Mouse (Mus musculus): ENCODE data around the gene Acap2. TPM values are rescaled to one million over a fixed set of nuclear protein-coding genes. Genes with fewer than 3 reads are reported as not detected.
A peak's percentile ranks its signal among the peaks of the same experiment; 100 is the strongest.

Gene Acap2
- polyA plus RNA-seq, 1 experiment from 2014 or later = 11.3 TPM

DNA sequence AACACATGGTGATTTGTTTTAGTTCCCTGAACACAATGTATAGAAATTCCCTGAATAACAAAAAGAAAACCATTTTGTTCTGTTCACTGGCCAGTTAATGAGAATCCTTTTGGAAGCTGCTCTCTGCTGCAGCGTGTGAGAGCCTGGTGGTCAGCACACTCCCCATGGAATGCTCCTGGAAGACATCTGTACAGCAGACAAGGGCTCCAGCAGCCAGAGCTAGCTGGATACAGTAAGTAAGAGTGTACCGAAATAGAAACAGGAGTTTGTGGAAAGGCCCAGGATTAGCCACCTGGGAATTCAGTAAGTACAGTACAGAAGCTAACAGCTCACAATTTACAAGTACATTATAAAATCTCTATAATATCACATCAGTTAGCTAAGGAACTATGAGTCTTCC, 99.7 kb downstream of the Acap2 start:
- Histone ChIP-seq H3K27me3 (replicated peaks) (no peaks in the 10 kb centered on the region), H3K27ac (no peak overlapping the region), H3K4me3 (no peak overlapping the region), H3K36me3 (replicated peaks) (peaks cover 22% of the 10 kb centered on the region; the same call in 1 of the 2 replicates), H3K9ac (no peak overlapping the region), H3K4me2 (no peak overlapping the region), H3K4me1 (no peaks in the 10 kb centered on the region), H3K9me3 (no peaks in the 10 kb centered on the region)
- no peak for ATAC-seq (replicated peaks)
- 73% methylated on average over 2 of the region's 2 CpGs for WGBS

GRCm38 (mm10) chr16:31099906-31100305, 101.1 kb downstream of the Acap2 start:
- Histone ChIP-seq H3K27ac (no peak overlapping the region), H3K27me3 (replicated peaks) (no peaks in the 10 kb centered on the region), H3K36me3 (replicated peaks) (peaks cover 22% of the 10 kb centered on the region; the same call in 1 of the 2 replicates), H3K9ac (no peak overlapping the region), H3K4me2 (no peak overlapping the region), H3K4me1 (no peaks in the 10 kb centered on the region), H3K4me3 (no peak overlapping the region), H3K9me3 (no peaks in the 10 kb centered on the region)
- 86% methylated on average over 1 of the region's 1 CpGs for WGBS
- ATAC-seq (replicated peaks) = no peak

DNA sequence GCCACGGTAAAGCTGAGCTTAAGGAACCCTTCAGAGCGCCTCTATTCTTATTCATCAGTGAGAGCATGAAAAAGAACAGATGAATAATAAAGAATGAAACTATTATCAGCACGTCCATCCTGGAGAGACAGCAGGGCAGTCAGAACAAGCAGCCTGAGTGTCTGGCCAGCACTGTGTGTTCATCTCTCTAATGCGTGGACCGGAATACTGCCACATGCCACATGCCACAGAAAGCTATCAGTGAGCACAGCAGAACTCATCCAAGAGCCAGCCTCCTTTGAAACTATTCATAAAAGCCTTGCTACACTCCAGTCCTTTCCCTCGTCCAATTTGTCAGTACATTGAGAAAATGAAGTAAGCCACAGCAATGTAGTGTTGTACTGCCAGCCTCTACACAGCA, 107.0 kb downstream of the Acap2 start:
- Histone ChIP-seq H3K4me3 (no peak overlapping the region), H3K27ac (no peak overlapping the region), H3K9ac (no peak overlapping the region), H3K27me3 (replicated peaks) (no peaks in the 10 kb centered on the region), H3K4me1 (no peaks in the 10 kb centered on the region), H3K4me2 (no peak overlapping the region), H3K9me3 (no peaks in the 10 kb centered on the region), H3K36me3 (replicated peaks) (0 out of 2 replicates have a peak, but pooled peaks cover under 1% of the 10 kb centered on the region)
- WGBS = 43% methylated on average over 6 of the region's 6 CpGs
- ATAC-seq (replicated peaks) = no peak

DNA sequence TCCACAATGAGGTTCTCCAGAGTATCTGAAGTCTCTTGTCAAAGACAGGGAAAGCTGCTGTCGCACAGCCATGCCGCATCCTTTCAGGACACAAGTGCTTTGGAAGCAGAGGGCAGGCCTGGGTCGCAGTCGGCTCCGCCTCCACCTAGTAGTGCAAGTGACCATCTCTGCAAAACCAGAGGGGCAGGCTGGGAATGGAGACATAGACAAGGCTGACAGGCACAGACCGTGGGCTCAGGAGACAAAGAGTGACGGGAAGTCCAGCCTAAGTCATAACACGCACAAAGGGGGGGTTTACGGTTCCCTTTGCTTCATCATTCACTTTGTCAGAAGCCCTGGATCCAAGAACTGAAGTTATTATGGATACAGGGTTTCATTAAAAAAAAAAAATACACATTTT, 107.9 kb downstream of the Acap2 start:
- H3K4me3 ChIP-seq = no peak overlapping the region
- 32% methylated on average over 9 of the region's 9 CpGs for WGBS
- no peaks in the 10 kb centered on the region for H3K9me3 ChIP-seq
- no peak overlapping the region for H3K9ac ChIP-seq
- ATAC-seq (replicated peaks) = no peak
- H3K4me2 ChIP-seq = no peak overlapping the region
- no peak overlapping the region for H3K27ac ChIP-seq
- no peaks in the 10 kb centered on the region for H3K4me1 ChIP-seq
- H3K27me3 ChIP-seq (replicated peaks) = no peaks in the 10 kb centered on the region
- no peaks in the 10 kb centered on the region for H3K36me3 ChIP-seq (replicated peaks)

DNA sequence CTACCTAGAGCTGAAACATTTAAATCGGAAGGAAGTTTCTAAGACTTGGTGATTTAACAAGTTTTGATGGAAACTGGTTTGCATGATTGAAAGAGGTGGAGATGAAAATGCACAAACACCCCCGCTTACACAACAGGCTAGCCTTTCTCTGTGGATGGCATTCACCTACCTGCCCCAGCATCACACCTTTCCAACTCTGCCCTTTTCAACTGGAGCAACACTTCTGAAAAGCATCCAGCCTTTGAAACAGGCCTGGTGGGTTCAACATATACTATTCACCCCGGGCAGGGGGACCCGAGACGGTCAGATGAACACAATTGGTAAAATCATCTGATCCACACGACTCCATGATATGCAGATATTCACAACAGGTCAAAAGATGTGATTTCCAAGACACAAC, 119.2 kb downstream of the Acap2 start:
- Histone ChIP-seq H3K27ac (no peak overlapping the region), H3K4me1 (peaks cover 19% of the 10 kb centered on the region), H3K27me3 (replicated peaks) (no peaks in the 10 kb centered on the region), H3K9me3 (no peaks in the 10 kb centered on the region), H3K4me2 (peak overlapping the region; percentile 87; the same call in 1 of the 2 replicates), H3K36me3 (replicated peaks) (no peaks in the 10 kb centered on the region), H3K9ac (no peak overlapping the region), H3K4me3 (no peak overlapping the region)
- ATAC-seq (replicated peaks) = no peak
- WGBS = 64% methylated on average over 6 of the region's 6 CpGs

GRCm38 (mm10) chr16:31081125-31081664, 119.8 kb downstream of the Acap2 start, which contains the start of gene Xxylt1:
TSS of gene Xxylt1 (minus strand) at chr16:31081432.
- Histone ChIP-seq H3K27ac (peak within 1 kb of the TSS; percentile 96), H3K36me3 (replicated peaks) (no peaks in the 10 kb centered on the region), H3K9me3 (no peaks in the 10 kb centered on the region), H3K4me1 (peaks cover 19% of the 10 kb centered on the region), H3K9ac (peak within 1 kb of the TSS; percentile 81), H3K4me3 (peak within 1 kb of the TSS; percentile 97), H3K4me2 (peak within 1 kb of the TSS; percentile 87), H3K27me3 (replicated peaks) (no peaks in the 10 kb centered on the region)
- peak; percentile 99 for ATAC-seq (replicated peaks)
- under 1% methylated on average over 54 of the region's 54 CpGs for WGBS

- WGBS = under 1% methylated on average over 36 of the region's 36 CpGs
Observed at GRCm38 (mm10) chr16:31080573-31081051, 120.4 kb downstream of the Acap2 start.

GRCm38 (mm10) chr16:31077396-31077795, 123.6 kb downstream of the Acap2 start:
- no peak overlapping the region for H3K4me3 ChIP-seq
- no peaks in the 10 kb centered on the region for H3K36me3 ChIP-seq (replicated peaks)
- WGBS = 95% methylated on average over 5 of the region's 5 CpGs
- ATAC-seq (replicated peaks) = no peak
- peaks cover 19% of the 10 kb centered on the region for H3K4me1 ChIP-seq
- H3K27ac ChIP-seq = no peak overlapping the region
- no peak overlapping the region for H3K4me2 ChIP-seq
- H3K27me3 ChIP-seq (replicated peaks) = no peaks in the 10 kb centered on the region
- H3K9me3 ChIP-seq = no peaks in the 10 kb centered on the region
- H3K9ac ChIP-seq = no peak overlapping the region

More at GRCm38 (mm10) chr16:31080573-31081051, 120.4 kb downstream of the Acap2 start:
- H3K36me3 ChIP-seq (replicated peaks) = no peaks in the 10 kb centered on the region
- peak overlapping the region; percentile 96 for H3K27ac ChIP-seq
- no peaks in the 10 kb centered on the region for H3K27me3 ChIP-seq (replicated peaks)
- H3K4me3 ChIP-seq = peak overlapping the region; percentile 97
- H3K4me1 ChIP-seq = peaks cover 19% of the 10 kb centered on the region
- ATAC-seq (replicated peaks) = peak; percentile 85
- H3K4me2 ChIP-seq = peak overlapping the region; percentile 87
- H3K9ac ChIP-seq = peak overlapping the region; percentile 81
- no peaks in the 10 kb centered on the region for H3K9me3 ChIP-seq

DNA sequence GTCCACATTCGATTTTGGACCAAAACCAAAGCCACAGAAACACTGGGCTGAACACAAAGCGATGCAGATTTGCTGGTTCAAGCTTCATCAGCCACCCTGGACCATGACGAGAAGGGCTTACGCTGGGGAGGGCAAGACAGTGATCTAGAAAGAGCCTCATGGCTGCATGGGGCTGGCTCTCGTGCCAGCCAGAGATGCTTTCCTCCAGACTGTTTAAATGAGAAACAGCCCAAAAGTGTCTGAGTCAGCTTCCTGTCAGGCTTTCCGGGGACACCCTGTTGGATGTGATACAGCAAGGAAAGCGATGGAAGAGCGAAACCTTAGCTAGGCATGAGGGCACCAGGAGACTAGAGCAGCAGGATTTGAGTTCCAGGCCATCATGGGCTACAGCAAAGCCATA, 124.6 kb downstream of the Acap2 start:
- H3K9me3 ChIP-seq = no peaks in the 10 kb centered on the region
- no peaks in the 10 kb centered on the region for H3K27me3 ChIP-seq (replicated peaks)
- no peak overlapping the region for H3K4me3 ChIP-seq
- H3K4me2 ChIP-seq = no peak overlapping the region
- ATAC-seq (replicated peaks) = no peak
- no peaks in the 10 kb centered on the region for H3K36me3 ChIP-seq (replicated peaks)
- H3K27ac ChIP-seq = no peak overlapping the region
- H3K4me1 ChIP-seq = peaks cover 15% of the 10 kb centered on the region
- no peak overlapping the region for H3K9ac ChIP-seq
- WGBS = 89% methylated on average over 8 of the region's 8 CpGs

GRCm38 (mm10) chr16:31074324-31074908, 126.6 kb downstream of the Acap2 start:
- peaks cover 14% of the 10 kb centered on the region for H3K4me1 ChIP-seq
- no peaks in the 10 kb centered on the region for H3K36me3 ChIP-seq (replicated peaks)
- no peak overlapping the region for H3K4me3 ChIP-seq
- no peak overlapping the region for H3K27ac ChIP-seq
- no peak overlapping the region for H3K9ac ChIP-seq
- no peaks in the 10 kb centered on the region for H3K9me3 ChIP-seq
- no peaks in the 10 kb centered on the region; the same call in 1 of the 2 replicates for H3K27me3 ChIP-seq (replicated peaks)
- H3K4me2 ChIP-seq = no peak overlapping the region
- WGBS = 88% methylated on average over 3 of the region's 3 CpGs
- ATAC-seq (replicated peaks) = no peak

GRCm38 (mm10) chr16:31071731-31072130, 129.3 kb downstream of the Acap2 start:
- H3K9me3 ChIP-seq = no peaks in the 10 kb centered on the region
- no peak overlapping the region for H3K4me2 ChIP-seq
- no peak for ATAC-seq (replicated peaks)
- 74% methylated on average over 6 of the region's 6 CpGs for WGBS
- peaks cover 9% of the 10 kb centered on the region for H3K4me1 ChIP-seq
- H3K27ac ChIP-seq = no peak overlapping the region
- H3K36me3 ChIP-seq (replicated peaks) = no peaks in the 10 kb centered on the region
- H3K9ac ChIP-seq = no peak overlapping the region
- H3K27me3 ChIP-seq (replicated peaks) = no peaks in the 10 kb centered on the region; the same call in 1 of the 2 replicates
- H3K4me3 ChIP-seq = no peak overlapping the region

DNA sequence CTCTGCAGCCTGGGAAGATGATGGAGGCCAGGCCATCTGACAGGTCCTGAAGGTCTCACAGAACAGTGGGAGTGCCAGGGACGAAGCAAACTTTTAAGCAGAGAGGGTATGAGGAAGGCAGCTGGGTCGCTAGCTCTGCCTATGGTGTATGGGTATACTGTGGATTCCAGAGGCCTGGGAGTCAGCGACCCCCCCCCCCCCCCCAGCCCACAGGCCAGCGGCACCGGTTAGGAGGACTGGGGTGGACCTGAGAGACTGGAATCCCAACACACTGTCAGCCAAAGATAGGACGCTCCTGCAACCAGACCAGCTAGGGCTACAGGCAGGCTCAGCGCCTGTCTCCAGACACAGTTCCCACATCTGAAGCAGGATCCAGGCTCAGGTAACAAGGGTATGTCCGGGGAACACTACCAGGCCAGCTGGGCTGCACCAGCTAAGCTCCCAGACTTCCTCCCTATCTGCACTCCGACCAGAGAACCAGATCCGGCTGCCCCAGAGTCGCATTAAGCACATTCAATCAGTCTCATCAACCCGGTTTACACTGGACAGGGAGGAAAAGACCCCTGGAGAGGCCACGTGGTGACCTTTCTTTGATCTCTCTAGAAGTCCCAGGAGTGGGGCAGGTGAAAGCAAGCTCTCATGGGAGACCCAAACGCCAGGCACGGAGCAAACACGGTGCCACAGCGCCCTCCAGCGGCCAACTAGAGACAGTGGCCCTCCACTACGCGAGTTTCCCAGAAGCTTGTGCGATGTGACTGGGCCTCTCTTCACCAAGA, 130.5 kb downstream of the Acap2 start:
- Histone ChIP-seq H3K9me3 (no peaks in the 10 kb centered on the region), H3K36me3 (replicated peaks) (no peaks in the 10 kb centered on the region), H3K4me1 (peaks cover 9% of the 10 kb centered on the region), H3K4me2 (peak overlapping the region; percentile 41), H3K27ac (no peak overlapping the region), H3K4me3 (no peak overlapping the region), H3K9ac (no peak overlapping the region), H3K27me3 (replicated peaks) (no peaks in the 10 kb centered on the region; the same call in 1 of the 2 replicates)
- WGBS = 18% methylated on average over 20 of the region's 21 CpGs
- ATAC-seq (replicated peaks) = peak; percentile 61

Measured in midbrain, embryonic 15.5 days (tissue).